Mouse (Mus musculus) naive thymus-derived CD4-positive, alpha-beta T cell, adult 5 months (primary cell): ENCODE measurements around the gene Ceacam15. TPM values are rescaled to one million over a fixed set of nuclear protein-coding genes. Genes with fewer than 3 reads are reported as not detected.

Experiments
- polyA plus RNA-seq: library from polyadenylated mRNA; unstranded; fragments of 100-300 nt; shearing (Covaris generic); gene quantifications from one replicate; pipeline ENCODE4 v1.2.1, GENCODE M21; 2017

Gene Ceacam15
- not detected for polyA plus RNA-seq

DNA sequence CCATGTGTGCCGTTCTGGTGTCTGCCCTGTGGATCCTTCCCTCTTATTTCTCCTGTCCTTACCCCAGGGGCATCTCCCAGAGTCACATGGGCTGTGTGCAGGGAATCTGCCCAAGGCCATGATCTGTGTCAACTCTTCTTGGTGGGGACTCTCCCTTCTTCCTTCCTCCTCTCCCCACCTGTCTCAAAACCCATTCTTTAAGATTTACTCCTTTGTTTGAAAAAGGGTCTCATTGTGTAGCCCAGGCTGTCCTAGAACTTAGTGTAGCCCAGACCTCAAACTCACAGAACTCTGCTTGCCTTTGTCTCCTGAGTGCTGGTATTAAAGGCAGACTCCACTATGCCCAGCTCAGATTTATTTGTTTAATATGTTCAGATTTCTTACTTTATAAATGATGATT is at the start of gene Ceacam15:
TSS of gene Ceacam15 (minus strand) at position 101 of the 400 bp plus-strand sequence.

DNA sequence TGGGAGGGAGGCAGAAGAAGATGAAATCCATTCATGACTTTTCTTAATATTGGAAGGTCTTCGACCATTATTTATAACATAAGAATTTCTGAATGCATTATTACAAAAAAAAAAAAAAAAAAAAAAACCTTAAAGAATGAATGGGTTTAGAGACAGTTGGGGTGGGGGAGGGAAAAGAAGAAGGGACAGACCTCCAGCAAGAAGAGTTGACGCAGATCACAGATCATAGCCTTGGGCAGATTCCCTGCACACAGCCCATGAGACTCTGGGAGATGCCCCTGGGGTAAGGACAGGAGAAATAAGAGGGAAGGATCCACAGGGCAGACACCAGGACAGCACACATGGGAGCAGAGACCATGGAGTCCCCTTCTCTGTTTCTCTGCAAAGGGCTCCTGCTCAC is 46.1 kb upstream of the Ceacam15 start, which contains the start of gene Ceacam9:
TSS of gene Ceacam9 (plus strand) at position 301 of the 400 bp plus-strand sequence.

Other genes starting within 250 kb of the Ceacam15 start
- gene Tmem160, start 222.9 kb downstream of the Ceacam15 start, polyA plus RNA-seq: 64.3 TPM
- 0.39 TPM for gene Npas1, start 198.0 kb downstream of the Ceacam15 start, polyA plus RNA-seq
- gene Arhgap35, start 60.7 kb downstream of the Ceacam15 start, polyA plus RNA-seq: 8.7 TPM
- not detected for gene Ceacam9, start 46.2 kb upstream of the Ceacam15 start, polyA plus RNA-seq
- 85.8 TPM for gene Ap2s1, start 62.7 kb upstream of the Ceacam15 start, polyA plus RNA-seq
- gene Slc1a5, start 105.6 kb upstream of the Ceacam15 start, polyA plus RNA-seq: 258 TPM
- 79.3 TPM for gene Strn4, start 140.2 kb upstream of the Ceacam15 start, polyA plus RNA-seq
- 22.8 TPM for gene Fkrp, start 141.0 kb upstream of the Ceacam15 start, polyA plus RNA-seq
- gene Prkd2, start 167.2 kb upstream of the Ceacam15 start, polyA plus RNA-seq: 220 TPM
- gene Dact3, start 199.6 kb upstream of the Ceacam15 start, polyA plus RNA-seq: 0.15 TPM
- gene Gng8, start 216.1 kb upstream of the Ceacam15 start, polyA plus RNA-seq: not detected
- 4.1 TPM for gene Ptgir, start 230.8 kb upstream of the Ceacam15 start, polyA plus RNA-seq
- 59.6 TPM for gene Calm3, start 248.4 kb upstream of the Ceacam15 start, polyA plus RNA-seq